Mouse (Mus musculus) MEL-GATA-1-ER (cell line): ENCODE measurements at regions not wholly inside any gene's neighbourhood (a gene's known extent, or its start where the extent isn't known, plus 50 kb on each side); places are given as distances from the start of the nearest gene placed in this dataset.
A peak's percentile ranks its signal among the peaks of the same experiment; 100 is the strongest.

Source experiments
- DNase-seq: peaks from one replicate; pipeline ENCODE4 v3.0.0-alpha.2; 2012; ENCODE audit warnings: low read depth; ENCODE audit errors: extremely low read depth

- peak; percentile 30 for DNase-seq
These were observed 114.3 kb downstream of the Rab38 start for GRCm38 (mm10) chr7:88544393-88544792.

GRCm38 (mm10) chr7:88544976-88545654 is 115.0 kb downstream of the Rab38 start:
- DNase-seq: no peak

GRCm38 (mm10) chr7:88575073-88575472 is 145.0 kb downstream of the Rab38 start:
- DNase-seq: no peak

- no peak for DNase-seq
These were observed 170.7 kb downstream of the Rab38 start for GRCm38 (mm10) chr7:88600781-88601180.
